Mouse (Mus musculus): Measurements from ENCODE around the gene Fyttd1.

The Fyttd1 gene

GRCm38 (mm10) chr16:32942694-32943093, 65.4 kb downstream of the Fyttd1 start:
- no peak for DNase-seq (ENCODE audit: low read depth)

DNA sequence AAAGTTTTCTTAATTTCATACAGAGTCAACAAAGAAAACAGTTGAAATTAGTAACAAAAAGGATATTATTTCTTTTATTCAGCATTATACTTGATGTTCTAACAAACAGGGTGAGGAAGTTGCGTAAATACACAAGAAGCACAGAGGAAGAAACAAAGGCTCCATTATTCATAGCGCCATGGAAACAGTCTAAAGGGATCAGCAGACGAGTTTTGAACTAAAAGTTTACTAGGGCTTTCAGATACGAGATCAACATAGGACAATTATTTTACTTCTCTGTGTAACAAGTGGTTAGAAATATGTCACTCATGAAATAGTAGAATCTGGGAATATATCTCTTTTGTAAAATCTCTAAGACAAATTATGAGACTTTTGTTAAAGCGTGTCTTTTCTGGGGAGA, 68.1 kb downstream of the Fyttd1 start:
- DNase-seq (ENCODE audit: low read depth), result no peak

DNA sequence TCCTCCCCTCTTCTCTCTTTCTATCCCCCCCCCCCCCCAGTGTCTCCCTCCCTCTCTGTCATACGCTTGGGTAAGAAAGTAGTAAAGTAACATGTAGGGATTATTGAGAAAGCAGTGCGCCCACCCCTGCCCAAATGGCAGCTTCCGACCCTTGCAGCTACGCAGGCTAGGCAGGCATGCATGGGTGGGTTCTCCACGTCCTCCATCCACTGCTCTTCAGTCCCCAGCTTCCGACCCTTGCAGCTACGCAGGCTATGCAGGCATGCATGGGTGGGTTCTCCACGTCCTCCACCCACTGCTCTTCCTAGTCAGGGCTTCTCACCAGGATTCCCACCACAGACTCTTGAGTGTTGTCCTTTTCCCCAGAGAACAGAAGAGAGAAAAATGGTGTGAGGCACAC, 70.7 kb downstream of the Fyttd1 start:
- no peak for DNase-seq (ENCODE audit: low read depth)

- DNase-seq (ENCODE audit: low read depth), result no peak
Measured at GRCm38 (mm10) chr16:32948656-32949055, 71.4 kb downstream of the Fyttd1 start.

GRCm38 (mm10) chr16:32949281-32949680, 72.0 kb downstream of the Fyttd1 start:
- no peak for DNase-seq (ENCODE audit: low read depth)

DNA sequence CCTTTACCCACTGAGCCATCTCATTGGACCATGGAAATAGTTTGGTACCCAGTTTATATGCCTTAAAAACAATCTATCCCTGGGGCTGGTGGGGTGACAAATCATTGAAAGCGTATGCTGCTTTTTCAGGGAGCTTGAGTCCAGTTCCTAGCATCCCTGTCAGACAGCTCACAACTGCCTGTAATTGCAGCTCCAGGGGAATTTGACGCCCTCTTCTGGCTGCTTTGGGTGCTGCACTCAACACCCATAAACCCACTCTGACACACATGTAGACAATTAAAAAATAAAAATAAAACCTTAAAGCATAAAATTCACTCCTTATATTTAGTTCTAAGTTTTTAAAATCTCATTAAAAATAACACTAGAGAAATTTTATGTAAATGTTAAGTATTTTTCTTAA, 73.8 kb downstream of the Fyttd1 start:
- DNase-seq (ENCODE audit: low read depth), result no peak

GRCm38 (mm10) chr16:32953806-32954205, 76.5 kb downstream of the Fyttd1 start:
- DNase-seq (ENCODE audit: low read depth), result no peak

DNA sequence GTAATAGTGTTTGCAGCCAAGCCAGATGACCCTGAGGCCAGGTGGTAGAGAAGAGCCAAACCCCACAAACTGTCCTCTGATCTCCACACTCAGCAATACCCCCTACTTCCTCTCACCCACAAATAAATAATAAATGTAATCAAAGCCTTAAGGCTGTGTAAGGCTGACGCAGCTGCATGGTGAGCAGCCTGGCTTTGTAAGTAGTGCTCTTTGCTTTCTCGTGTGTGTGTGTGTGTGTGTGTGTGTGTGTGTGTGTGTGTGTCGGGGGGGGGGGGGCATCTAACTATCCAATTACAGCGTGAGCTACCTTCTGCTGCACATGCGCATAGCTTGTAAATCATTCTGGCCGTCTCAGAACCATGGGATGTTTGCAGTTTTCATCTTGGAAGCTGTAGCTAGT, 77.0 kb downstream of the Fyttd1 start:
- DNase-seq (ENCODE audit: low read depth), result no peak

GRCm38 (mm10) chr16:32956889-32957288, 79.6 kb downstream of the Fyttd1 start:
- no peak for DNase-seq (ENCODE audit: low read depth)

Data from c-Kit-positive CD71-positive TER-119-negative erythroid progenitor cells, embryonic 14.5 days (primary cell).